24 mouse cellular contexts compared by ENCODE assay signal in genomic region chr4:32098233-32098632, GRCm38 (mm10).
"Had no signal": no experiment of that assay in that cellular context is flagged by ENCODE, and none has a peak within 500 bp of the region (broad histone marks: within the 10 kb centered on the region; RNA-seq: fewer than 3 reads in every experiment).

No protein-coding gene starts in this region.

- DNase-seq: gastrocnemius, adult 2 months; gastrocnemius, postnatal 10 days; gastrocnemius, postnatal 25 days; heart, adult 18-20 months; heart, postnatal 10 days; heart, postnatal 4 days; kidney, adult 11 months; kidney, adult 9 months; kidney, postnatal 10 days; kidney, postnatal 25 days; layer of hippocampus, adult 9-11 months; layer of hippocampus, postnatal 36 days; left cerebral cortex, postnatal 4 days had no signal

- H3K9me3 ChIP-seq: heart, embryonic 10.5 days; heart, embryonic 12.5 days; hindbrain, embryonic 10.5 days; hindbrain, embryonic 12.5 days; kidney, embryonic 15.5 days; limb, embryonic 13.5 days; limb, embryonic 15.5 days; liver, embryonic 12.5 days had no signal

- H3K36me3 ChIP-seq: heart, embryonic 10.5 days; heart, embryonic 12.5 days; hindbrain, embryonic 10.5 days; hindbrain, embryonic 12.5 days; kidney, embryonic 15.5 days; limb, embryonic 13.5 days; limb, embryonic 15.5 days; liver, embryonic 12.5 days had no signal

- H3K27me3 ChIP-seq: heart, embryonic 12.5 days; hindbrain, embryonic 12.5 days; kidney, embryonic 15.5 days; limb, embryonic 13.5 days; limb, embryonic 15.5 days; liver, embryonic 12.5 days had no signal

- H3K4me3 ChIP-seq: gastrocnemius, adult 2 months; heart, embryonic 10.5 days; heart, embryonic 12.5 days; hindbrain, embryonic 10.5 days; hindbrain, embryonic 12.5 days; kidney, embryonic 15.5 days; limb, embryonic 13.5 days; limb, embryonic 15.5 days; liver, embryonic 12.5 days had no signal

- H3K27ac ChIP-seq: gastrocnemius, adult 2 months; heart, embryonic 10.5 days; hindbrain, embryonic 10.5 days; hindbrain, embryonic 12.5 days; hindbrain, embryonic 14.5 days; kidney, embryonic 15.5 days; limb, embryonic 13.5 days; limb, embryonic 15.5 days; liver, embryonic 12.5 days had no signal

- ATAC-seq: hindbrain, embryonic 16.5 days; intestine, embryonic 16.5 days; liver, embryonic 12.5 days had no signal

- H3K9ac ChIP-seq: heart, embryonic 12.5 days; hindbrain, embryonic 12.5 days; hindbrain, embryonic 14.5 days; kidney, embryonic 15.5 days; limb, embryonic 13.5 days; limb, embryonic 15.5 days; liver, embryonic 12.5 days had no signal

- H3K4me2 ChIP-seq: heart, embryonic 12.5 days; hindbrain, embryonic 12.5 days; hindbrain, embryonic 14.5 days; kidney, embryonic 15.5 days; limb, embryonic 13.5 days; limb, embryonic 15.5 days; liver, embryonic 12.5 days had no signal

- H3K4me1 ChIP-seq: hindbrain, embryonic 10.5 days; hindbrain, embryonic 12.5 days; limb, embryonic 13.5 days; limb, embryonic 15.5 days; liver, embryonic 12.5 days had no signal
